Mouse (Mus musculus) midbrain, postnatal 0 days (tissue): ENCODE results near the gene Cbx6. TPM values are rescaled to one million over a fixed set of nuclear protein-coding genes. Genes with fewer than 3 reads are reported as not detected.

Experiments
- ATAC-seq: fragments of 200-750 bp; cut with Nextera tagmentation; 2 replicates; pipeline ENCODE4 v1.8.0; 2017; ENCODE audit warnings: moderate number of reproducible peaks, mild to moderate bottlenecking, moderate TSS enrichment, moderate library complexity; ENCODE audit not compliant: low FRiP score
- DNase-seq: peaks from one replicate; pipeline ENCODE4 v3.0.0-alpha.2; 2015; ENCODE audit warnings: low spot score
- H3K27ac ChIP-seq: fragments of 300-500 bp; sonication (generic); 2 replicates; pipeline ENCODE4 v1.5.1; 2014; ENCODE audit warnings: low read depth, mild to moderate bottlenecking, low read length, mixed read lengths
- H3K27me3 ChIP-seq: fragments of 300-500 bp; sonication (generic); 2 replicates; pipeline ENCODE4 v1.6.1; 2014; ENCODE audit warnings: low read length, control low read depth, mixed read lengths; ENCODE audit not compliant: insufficient read depth
- H3K36me3 ChIP-seq: fragments of 300-500 bp; sonication (generic); 2 replicates; pipeline ENCODE4 v1.6.1; 2014; ENCODE audit warnings: low read length, control low read depth, mixed read lengths; ENCODE audit not compliant: insufficient read depth
- H3K4me1 ChIP-seq: fragments of 300-500 bp; sonication (generic); 2 replicates; pipeline ENCODE4 v1.6.1; 2014; ENCODE audit warnings: mild to moderate bottlenecking, control low read depth, antibody characterized with exemption, low read length, mixed read lengths; ENCODE audit not compliant: insufficient read depth
- H3K4me2 ChIP-seq: fragments of 300-500 bp; sonication (generic); 2 replicates; pipeline ENCODE4 v1.6.1; 2014; ENCODE audit warnings: low read depth, mild to moderate bottlenecking, low read length, mixed read lengths; ENCODE audit not compliant: poor library complexity, severe bottlenecking
- H3K4me3 ChIP-seq: fragments of 300-500 bp; sonication (generic); 2 replicates; pipeline ENCODE4 v1.5.1; 2014; ENCODE audit warnings: low read depth, mild to moderate bottlenecking, low read length, moderate library complexity
- H3K9ac ChIP-seq: fragments of 300-500 bp; sonication (generic); replicated peaks from 2 replicates; pipeline ENCODE4 v1.6.1; 2014; ENCODE audit warnings: mild to moderate bottlenecking, low read length, moderate library complexity, mixed read lengths; ENCODE audit not compliant: poor library complexity, severe bottlenecking
- H3K9me3 ChIP-seq: fragments of 300-500 bp; sonication (generic); 2 replicates; pipeline ENCODE4 v1.6.1; 2016; ENCODE audit warnings: low read length, control low read depth
- CTCF ChIP-seq: IDR thresholded peaks from 2 replicates; pipeline ENCODE4 v1.5.1; 2016; ENCODE audit warnings: antibody characterized with exemption, mild to moderate bottlenecking
- WGBS: fragments of 180-500 bp; shearing (Covaris S2); extraction: QIAGEN DNeasy Blood & Tissue Kit; methylation state at CpG from one replicate; pipeline ENCODE4 v1.1.7; 2014; 5-methylcytosine and 5-hydroxymethylcytosine counted together
- polyA plus RNA-seq: library from polyadenylated mRNA; unstranded; fragments of >200 nt; fragmentation: Nextera tagmentation; extraction: Ambion mirVana; gene quantifications from 2 replicates; pipeline ENCODE4 v1.2.1, GENCODE M21; 2015
- total RNA-seq: library from RNA; depleted of rRNA; stranded (reverse); fragments of >200 nt; gene quantifications from 2 replicates; pipeline ENCODE4 v1.2.3, GENCODE M21; 2014

Gene Cbx6
- total and polyA plus RNA-seq, 2 experiments from 2014 or later, result 65.0 to 118 TPM

DNA sequence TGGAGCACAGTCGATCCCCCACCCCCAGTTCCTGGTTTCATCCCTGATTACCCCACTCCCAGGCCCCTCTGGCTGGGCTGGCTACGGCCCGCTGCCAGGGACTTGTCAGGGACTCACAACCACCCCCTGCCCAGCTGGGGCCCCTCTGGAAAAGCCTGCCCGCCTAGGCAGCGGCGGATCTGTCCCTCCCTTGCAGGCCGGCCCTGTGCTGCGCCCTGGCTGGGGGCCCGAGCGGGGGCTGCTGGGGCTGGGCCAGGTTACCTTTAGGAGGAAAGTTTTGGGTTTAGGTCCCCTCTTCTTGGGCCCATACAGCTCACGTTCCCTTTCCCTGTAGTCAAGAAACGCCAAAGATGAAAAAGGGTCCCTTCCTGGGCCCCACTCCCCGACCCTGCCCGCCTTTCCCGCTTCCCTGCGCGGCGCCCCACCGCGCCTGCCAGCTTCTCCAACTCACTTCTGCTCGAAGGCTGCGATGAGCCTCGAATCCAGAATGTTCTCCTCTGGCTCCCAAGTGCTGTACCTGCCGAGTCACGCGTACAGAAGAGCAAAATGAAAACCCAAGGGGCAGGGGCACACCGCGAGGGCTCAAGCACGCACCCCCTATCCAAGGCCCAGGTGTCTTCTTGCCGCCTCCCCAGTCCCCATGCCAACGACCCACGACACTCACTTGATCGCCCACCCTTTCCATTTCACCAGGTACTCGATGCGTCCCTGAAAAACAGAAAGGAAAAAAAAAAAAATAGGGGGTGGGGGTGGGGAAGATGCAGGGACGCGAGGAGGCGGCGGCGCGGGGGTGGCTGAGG, 1.0 kb downstream of the Cbx6 start:
- H3K9me3 ChIP-seq, result no peaks in the 10 kb centered on the region
- peak overlapping the region; percentile 98 for H3K27ac ChIP-seq
- peaks cover 14% of the 10 kb centered on the region for H3K4me1 ChIP-seq
- peak overlapping the region; percentile 85 for H3K9ac ChIP-seq
- peak overlapping the region; percentile 79 for H3K4me3 ChIP-seq
- no peaks in the 10 kb centered on the region for H3K27me3 ChIP-seq
- peaks cover 6% of the 10 kb centered on the region; the same call in 1 of the 2 replicates for H3K36me3 ChIP-seq
- TF ChIP-seq CTCF, result no peak
- peak overlapping the region; percentile 100 for H3K4me2 ChIP-seq
- 0 out of 2 replicates have a peak, but pooled peaks have one; percentile 4 for ATAC-seq
- under 1% methylated on average over 40 of the region's 41 CpGs for WGBS
- DNase-seq, result peak; percentile 63

DNA sequence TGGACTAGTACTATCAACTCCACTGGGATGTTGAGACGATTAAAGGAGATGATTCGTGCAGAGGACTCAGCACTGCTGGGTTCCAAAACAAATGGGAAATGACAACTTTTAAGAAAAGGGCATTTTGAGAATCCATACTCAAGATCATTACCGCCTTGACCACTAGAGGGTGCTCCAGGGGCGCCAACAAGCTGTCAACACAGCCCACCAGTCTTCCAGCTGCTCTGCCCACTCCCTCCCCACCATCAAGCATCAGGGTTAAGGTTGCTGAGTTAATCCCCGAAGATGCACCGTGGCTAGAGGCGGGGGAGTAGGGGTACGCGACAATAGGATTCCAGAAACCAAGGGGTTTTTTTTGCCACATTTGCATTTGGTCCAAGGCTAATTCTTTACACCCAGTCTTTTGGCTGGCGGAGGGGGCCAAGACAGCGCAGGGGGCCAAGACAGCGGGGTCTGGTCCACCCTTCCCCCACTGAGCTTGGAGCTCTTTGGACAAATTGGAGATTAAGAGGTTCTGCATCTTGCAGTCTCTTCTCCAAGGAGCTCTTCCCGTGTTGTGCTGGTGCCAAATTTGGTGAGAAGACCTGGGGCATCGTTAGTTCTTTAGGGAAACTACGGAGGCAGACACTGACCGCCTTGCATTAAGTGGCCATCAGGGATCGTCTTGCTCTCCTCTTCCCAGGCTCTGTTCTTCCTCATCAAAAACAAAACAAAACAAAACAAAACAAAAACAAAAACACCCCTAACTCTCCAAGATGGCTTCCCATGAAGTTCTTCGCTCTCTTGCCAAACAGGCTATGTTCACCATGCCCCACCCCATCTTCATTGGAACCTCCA, 2.2 kb downstream of the Cbx6 start:
- Histone ChIP-seq H3K27me3 (no peaks in the 10 kb centered on the region), H3K27ac (0 out of 2 replicates have a peak overlapping the region, but pooled peaks have one; percentile 98), H3K9me3 (no peaks in the 10 kb centered on the region), H3K36me3 (peaks cover 15% of the 10 kb centered on the region; the same call in 1 of the 2 replicates), H3K4me2 (peak overlapping the region; percentile 100), H3K4me1 (peaks cover 14% of the 10 kb centered on the region), H3K4me3 (peak overlapping the region; percentile 79), H3K9ac (peak overlapping the region; percentile 85; the same call in 1 of the 2 replicates)
- peak; percentile 92 for TF ChIP-seq CTCF
- WGBS, result 10% methylated on average over 18 of the region's 18 CpGs
- DNase-seq (peak; percentile 90), ATAC-seq (no peak)

DNA sequence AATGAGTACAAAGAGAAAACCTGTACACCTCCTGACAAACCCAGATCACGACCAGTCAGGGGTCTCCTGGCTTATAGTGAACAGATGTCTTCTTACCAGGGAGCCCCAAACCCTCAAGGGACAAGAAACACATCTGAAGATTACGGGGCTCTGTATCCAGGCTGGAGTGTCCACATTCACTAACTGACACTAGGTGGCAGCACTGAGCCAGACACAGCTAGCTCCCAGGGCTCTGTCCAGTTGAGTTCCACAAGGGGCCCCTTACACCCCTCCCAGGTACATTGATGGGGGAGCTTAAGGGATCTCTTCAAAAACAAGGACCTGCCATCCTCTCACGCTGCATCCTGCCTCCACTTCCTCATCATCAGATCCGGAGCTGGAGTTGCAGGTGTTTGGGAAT, 4.1 kb downstream of the Cbx6 start:
- TF ChIP-seq CTCF, result peak; percentile 94
- Histone ChIP-seq H3K4me3 (no peak overlapping the region), H3K36me3 (peaks cover 20% of the 10 kb centered on the region; the same call in 1 of the 2 replicates), H3K27ac (no peak overlapping the region), H3K27me3 (no peaks in the 10 kb centered on the region), H3K9ac (no peak overlapping the region), H3K4me1 (peaks cover 12% of the 10 kb centered on the region), H3K9me3 (no peaks in the 10 kb centered on the region), H3K4me2 (no peak overlapping the region)
- WGBS, result 12% methylated on average over 4 of the region's 4 CpGs
- DNase-seq (peak; percentile 87), ATAC-seq (no peak)

DNA sequence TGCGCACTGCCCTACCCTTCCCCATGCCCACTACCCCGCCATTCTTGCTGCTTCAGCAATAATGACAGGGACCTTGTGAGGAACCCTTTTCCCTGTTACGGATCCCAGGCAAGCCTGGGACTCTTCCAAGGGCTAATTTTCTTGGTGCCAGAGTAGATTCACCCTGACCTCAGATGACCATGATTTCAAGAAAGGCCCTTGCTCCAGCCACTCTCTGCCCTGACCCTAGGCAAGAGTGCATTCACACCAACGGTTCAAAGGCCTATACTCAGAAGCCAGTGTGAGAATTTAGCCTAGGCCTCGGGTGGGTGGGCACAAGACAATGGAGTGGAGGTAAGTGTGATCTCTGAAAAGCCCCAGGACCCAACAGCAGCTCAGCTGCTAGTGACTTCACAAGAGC, 5.1 kb downstream of the Cbx6 start:
- H3K9ac ChIP-seq, result no peak overlapping the region
- peaks cover 9% of the 10 kb centered on the region; the same call in 1 of the 2 replicates for H3K4me1 ChIP-seq
- no peaks in the 10 kb centered on the region for H3K9me3 ChIP-seq
- no peak overlapping the region for H3K4me2 ChIP-seq
- TF ChIP-seq CTCF, result no peak
- ATAC-seq, result no peak
- WGBS, result 69% methylated on average over 5 of the region's 5 CpGs
- no peaks in the 10 kb centered on the region for H3K27me3 ChIP-seq
- peaks cover 20% of the 10 kb centered on the region; the same call in 1 of the 2 replicates for H3K36me3 ChIP-seq
- no peak overlapping the region for H3K4me3 ChIP-seq
- H3K27ac ChIP-seq, result no peak overlapping the region
- DNase-seq, result no peak

DNA sequence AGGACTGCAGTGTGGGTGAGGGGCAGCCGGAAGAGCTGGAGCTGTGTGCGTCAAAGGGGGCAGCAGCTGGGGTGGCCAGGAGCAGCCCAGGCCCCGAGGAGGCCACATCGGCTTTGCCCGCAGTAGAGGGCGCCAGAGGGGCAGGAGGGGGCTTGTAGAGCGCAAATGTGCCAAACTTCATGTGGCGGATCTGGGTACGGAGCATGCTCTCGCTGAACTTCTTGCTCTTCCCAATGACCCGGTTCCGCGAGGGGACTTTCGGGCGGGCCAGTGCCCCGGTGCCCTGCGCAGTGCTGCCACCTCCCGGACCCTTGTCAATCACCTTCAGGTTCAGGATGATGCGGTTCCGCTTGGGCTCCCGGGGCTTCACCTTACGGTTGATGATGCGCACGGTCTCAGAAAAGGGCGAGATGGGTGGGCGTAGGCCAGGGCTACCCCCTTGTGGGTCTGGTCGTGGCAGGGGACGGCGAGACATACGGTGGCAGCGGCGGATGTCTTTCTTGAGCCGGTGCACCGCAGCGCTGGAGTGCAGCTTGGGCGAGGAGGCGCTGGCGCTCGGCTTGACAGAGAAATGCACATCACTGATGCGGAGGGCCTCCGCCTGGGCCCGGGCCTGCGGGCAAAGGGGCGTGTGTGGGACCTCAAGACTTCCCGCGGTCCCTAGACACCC, 6.0 kb downstream of the Cbx6 start:
- peaks cover 9% of the 10 kb centered on the region; the same call in 1 of the 2 replicates for H3K4me1 ChIP-seq
- WGBS, result 71% methylated on average over 46 of the region's 46 CpGs
- peak; percentile 38 for DNase-seq

More for the DNA sequence above, 6.0 kb downstream of the Cbx6 start:
- H3K36me3 ChIP-seq, result peaks cover 20% of the 10 kb centered on the region; the same call in 1 of the 2 replicates
- H3K27ac ChIP-seq, result no peak overlapping the region
- 0 out of 2 replicates have a peak, but pooled peaks have one; percentile 14 for ATAC-seq
- no peak overlapping the region for H3K4me3 ChIP-seq
- no peak overlapping the region; the same call in 1 of the 2 replicates for H3K9ac ChIP-seq
- no peaks in the 10 kb centered on the region for H3K27me3 ChIP-seq
- peak; percentile 63 for TF ChIP-seq CTCF
- peak overlapping the region; percentile 13 for H3K4me2 ChIP-seq
- no peaks in the 10 kb centered on the region for H3K9me3 ChIP-seq
